Mouse (Mus musculus) thymus, postnatal 14 days (tissue): ENCODE results near the gene Nanos2.
A peak's percentile ranks its signal among the peaks of the same experiment; 100 is the strongest.

ENCODE experiments used
- DNase-seq: peaks from one replicate; pipeline ENCODE4 v3.0.0; 2021

Gene Nanos2

DNA sequence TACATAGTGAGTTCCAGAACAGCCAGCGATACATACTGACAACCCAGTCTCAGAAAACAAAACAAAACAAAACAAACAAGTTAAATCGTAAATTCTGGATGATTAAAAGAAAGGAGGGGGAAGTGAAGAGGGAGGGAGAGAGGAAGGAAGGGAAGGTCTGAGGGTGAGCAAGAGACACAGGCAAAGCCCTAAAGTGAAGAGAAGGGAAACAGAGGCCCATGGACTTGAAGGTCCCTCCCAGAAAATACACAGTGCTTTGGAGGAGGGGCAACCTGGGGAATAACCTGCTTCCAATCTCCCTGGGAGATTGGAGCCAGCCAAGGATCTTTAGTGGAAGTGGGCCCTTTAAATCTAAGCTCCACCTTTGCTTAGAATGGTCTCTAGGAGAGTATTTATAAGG lies at the start of gene Nanos2:
Nanos2 (plus strand) TSS at position 301 of the 400 bp plus-strand sequence.
- no peak for DNase-seq

DNA sequence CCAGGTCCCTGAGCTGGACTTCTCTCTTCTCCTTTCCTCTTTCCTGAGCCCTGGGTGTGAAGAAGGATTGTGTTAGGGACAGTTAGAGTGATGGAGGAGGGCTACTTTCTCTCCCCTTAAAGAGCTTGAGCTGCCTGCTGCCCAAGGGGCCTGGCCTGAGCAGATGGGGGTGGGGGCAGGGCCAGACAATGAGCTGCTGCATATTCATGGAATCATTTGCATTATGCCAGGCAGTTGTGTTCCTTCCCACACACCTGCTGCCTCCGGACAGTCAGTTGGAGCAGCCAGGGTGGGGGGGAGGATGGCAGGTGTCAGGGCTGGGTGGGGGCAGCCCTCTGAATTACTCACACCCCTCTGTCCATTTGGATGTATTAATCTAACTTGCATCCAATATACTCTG lies 44.8 kb upstream of the Nanos2 start:
- no peak for DNase-seq

GRCm38 (mm10) chr7:18942815-18943214 lies 44.4 kb upstream of the Nanos2 start:
- DNase-seq = no peak

DNA sequence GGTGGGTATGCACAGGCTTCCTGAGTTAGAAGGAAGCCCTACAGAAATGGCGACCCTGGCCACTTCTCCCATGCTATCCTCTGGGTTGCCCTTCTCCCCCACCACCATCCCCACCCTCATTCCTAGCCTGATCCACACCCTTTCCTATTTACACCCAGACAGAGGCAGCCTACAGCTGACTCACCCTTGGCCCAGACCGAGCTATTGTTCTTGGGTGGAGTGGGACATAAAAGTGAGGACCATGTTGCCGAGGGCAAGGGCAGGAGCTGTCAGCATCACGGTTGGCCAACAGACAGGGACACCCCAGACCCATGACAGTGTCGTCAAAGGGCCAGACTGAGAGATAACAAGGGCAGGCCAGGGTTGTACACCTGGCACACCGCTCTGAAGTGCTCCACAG lies 39.0 kb upstream of the Nanos2 start:
- no peak for DNase-seq

DNA sequence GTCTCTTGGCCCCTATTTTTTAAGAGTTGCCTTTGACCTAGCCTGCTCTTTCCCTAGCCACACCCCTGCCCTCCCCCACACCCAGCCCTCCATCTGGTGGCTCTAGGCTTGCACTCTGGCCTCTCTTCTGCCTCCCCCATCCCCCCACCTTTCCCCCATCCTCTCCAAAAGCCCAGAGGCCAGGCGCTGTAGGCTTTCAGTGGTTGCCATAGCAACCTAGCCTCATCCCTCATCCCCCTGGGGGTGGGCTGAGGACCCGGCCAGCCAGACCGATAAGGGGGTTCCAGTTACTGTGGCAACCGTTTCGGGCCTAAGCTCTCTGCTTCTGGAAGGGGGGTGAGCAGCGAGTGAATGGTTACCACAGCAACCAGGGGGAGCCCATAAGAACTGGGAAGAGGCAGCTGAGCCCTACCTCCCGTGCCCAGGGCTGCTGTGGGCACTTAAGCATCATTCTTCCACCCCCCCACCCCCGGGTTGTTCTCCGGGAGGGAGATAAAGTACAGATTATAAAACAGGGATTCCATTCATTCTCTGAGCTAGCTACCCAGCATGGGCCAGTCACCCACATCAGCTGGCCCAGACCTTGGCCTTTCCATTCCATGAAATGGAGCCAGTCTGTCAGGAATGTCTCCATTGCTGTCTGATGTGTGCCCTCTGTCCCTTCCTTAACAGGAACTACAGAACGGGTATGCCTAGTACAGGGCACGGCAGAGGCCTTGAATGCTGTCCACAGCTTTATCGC lies 37.2 kb upstream of the Nanos2 start:
- DNase-seq = no peak

DNA sequence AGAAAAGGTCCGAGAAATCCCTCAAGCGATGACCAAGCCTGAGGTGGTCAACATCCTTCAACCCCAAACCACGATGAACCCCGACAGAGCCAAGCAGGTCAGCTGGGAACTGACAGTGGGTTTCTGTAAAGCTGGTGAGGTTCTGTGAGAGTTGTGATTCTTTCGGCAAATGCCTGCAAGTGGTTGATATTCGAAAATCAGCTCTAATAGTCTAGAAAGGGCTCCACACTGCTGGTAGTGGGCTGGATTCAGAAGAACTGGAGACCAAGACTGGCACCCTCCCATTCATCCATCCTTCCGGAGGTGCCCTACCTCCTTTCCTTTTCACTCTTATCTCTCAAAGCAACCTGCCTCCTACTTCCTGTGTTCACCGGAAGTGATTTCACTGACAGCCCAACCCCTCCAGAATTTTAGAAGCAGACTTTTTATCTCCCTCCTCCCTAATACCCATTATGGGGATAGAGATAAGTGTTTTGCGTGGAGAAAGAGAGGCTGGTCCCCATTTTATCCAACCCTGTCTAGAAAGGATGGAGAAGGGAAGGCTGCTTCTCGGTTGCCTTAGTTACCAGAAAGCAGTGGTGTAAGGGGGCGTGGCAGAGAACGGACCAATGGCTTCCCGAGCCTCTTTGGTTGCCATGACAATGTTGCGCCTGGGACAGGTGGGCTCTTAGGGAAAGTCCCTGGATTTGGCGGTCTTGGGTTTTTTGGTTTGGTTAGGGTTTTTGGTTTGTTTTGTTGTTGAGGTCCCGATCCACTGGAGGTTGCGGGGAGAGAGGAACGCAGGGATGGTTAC lies 36.5 kb upstream of the Nanos2 start:
- no peak for DNase-seq

- peak; percentile 34 for DNase-seq
Measured at GRCm38 (mm10) chr7:18951397-18951796, 35.8 kb upstream of the Nanos2 start.

- peak; percentile 8 for DNase-seq
Measured at GRCm38 (mm10) chr7:18957569-18958383, 29.4 kb upstream of the Nanos2 start.

GRCm38 (mm10) chr7:18958384-18958766 lies 28.8 kb upstream of the Nanos2 start:
- no peak for DNase-seq

- no peak for DNase-seq
Measured at GRCm38 (mm10) chr7:18959446-18959845, 27.8 kb upstream of the Nanos2 start.

DNA sequence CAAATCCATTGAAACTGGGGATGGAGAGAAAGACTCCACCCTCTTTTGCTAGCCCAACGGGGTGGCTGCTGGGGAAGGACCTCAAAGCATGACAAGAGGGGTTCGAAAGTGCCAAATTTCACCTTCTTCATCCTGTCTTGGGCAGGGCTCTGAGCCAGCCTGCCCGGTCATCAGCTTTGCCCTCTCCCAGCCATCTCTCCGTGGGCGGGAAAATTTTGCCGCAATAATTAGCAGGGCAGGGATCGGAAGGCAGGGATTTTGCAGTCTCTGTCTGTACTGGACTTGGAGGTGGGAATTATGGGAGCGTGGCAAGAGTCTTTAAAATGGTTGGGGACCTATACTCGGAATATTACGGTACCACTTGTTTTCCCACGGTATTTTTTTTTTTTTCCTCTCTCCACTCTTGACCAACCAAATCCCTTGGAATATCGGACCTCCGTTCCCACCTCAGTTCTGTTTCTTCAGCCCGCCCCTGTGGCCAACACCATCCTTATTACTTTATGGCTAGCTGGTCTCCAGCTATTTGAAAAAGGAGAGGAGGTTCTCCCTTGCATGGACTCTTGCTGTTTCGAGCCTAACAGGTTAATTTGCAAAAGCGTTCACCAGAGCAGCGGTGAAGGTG lies 24.9 kb upstream of the Nanos2 start:
- no peak for DNase-seq

GRCm38 (mm10) chr7:18962795-18963194 lies 24.4 kb upstream of the Nanos2 start:
- no peak for DNase-seq

DNA sequence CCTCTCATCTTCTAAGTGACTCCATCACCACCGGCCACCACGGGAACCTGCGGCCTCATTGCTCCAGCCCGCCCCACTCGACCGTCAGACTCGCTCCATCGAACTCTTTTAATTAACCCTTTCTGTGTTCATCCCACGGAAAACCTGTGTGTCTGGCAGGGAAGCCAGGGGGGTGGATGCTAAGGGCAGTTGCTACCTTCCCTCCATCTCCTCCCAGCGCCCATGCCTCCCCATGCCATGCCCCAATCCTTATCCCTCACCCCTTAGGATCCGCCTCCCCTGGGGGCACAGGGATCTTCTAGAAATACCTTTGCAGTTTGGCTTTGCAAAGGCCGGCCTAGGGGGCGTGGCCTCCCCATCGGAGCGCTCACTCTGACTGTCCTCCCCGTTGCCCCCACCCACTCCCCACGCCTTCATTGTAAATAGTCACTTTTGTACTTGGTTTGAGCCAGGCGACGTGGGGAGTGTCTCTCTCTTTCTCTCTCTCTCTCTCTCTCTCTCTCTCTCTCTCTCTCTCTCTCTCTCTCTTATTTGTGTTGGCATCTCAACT lies 23.8 kb upstream of the Nanos2 start:
- no peak for DNase-seq

- DNase-seq = no peak
Measured at GRCm38 (mm10) chr7:18965312-18965711, 21.9 kb upstream of the Nanos2 start.

- no peak for DNase-seq
Measured at GRCm38 (mm10) chr7:18967603-18968002, 19.6 kb upstream of the Nanos2 start.

GRCm38 (mm10) chr7:18970956-18971355 lies 16.2 kb upstream of the Nanos2 start:
- no peak for DNase-seq

- DNase-seq = no peak
Measured at GRCm38 (mm10) chr7:18978381-18978780, 8.8 kb upstream of the Nanos2 start.

DNA sequence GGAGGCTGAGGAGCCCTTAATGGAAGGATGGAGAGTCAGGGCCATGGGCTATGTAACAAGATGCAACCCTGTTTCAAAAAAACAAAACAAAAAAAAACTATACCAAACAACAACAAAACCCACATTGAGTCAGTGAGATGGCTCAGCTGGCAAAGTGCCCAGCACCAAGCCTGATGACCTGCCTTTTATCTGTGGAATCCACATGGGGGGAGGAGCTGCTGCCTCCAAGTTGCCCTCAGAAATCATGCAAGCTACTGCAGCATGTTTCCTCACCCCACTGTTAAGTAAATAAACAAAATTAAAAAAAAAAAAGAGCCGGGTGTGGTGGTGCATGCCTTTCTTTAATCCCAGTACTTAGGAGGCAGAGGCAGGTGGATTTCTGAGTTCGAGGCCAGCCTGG lies 697 bp upstream of the Nanos2 start:
- no peak for DNase-seq

DNA sequence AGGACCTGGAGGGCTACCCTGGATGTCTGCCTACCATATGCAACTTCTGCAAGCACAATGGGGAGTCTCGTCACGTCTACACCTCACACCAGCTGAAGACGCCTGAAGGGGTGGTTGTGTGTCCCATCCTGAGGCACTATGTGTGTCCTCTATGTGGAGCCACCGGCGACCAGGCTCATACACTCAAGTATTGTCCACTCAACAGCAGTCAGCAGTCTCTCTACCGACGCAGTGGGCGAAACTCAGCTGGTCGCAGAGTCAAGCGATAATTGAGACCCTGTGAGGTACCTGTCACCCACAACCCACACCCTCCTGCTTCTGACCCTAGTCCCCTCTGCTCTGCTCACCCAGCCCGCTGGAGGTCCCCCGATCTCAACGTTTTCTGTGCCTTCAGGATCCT lies 547 bp downstream of the Nanos2 start:
- no peak for DNase-seq

DNA sequence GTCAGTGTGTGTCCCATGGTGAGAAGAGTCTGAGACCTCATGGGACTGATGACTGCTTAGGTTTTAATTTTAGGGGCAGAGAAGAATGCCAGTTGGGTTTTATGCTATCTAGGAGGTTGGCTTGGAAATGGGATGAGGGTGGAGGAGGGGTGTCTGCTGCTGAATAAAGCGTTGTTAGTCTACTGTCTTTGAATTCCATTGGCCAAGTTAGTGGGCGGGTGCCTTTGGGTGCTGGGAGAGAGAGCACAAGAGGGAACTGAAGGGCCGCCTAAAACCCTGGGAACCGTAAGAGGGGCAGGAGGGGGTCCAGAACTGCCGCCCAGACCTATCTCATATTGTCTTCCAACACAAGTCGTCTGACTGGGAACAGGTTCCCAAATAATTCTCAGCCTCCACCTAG lies 1.6 kb downstream of the Nanos2 start:
- DNase-seq = no peak

GRCm38 (mm10) chr7:18989995-18990394 lies 2.8 kb downstream of the Nanos2 start:
- no peak for DNase-seq

DNA sequence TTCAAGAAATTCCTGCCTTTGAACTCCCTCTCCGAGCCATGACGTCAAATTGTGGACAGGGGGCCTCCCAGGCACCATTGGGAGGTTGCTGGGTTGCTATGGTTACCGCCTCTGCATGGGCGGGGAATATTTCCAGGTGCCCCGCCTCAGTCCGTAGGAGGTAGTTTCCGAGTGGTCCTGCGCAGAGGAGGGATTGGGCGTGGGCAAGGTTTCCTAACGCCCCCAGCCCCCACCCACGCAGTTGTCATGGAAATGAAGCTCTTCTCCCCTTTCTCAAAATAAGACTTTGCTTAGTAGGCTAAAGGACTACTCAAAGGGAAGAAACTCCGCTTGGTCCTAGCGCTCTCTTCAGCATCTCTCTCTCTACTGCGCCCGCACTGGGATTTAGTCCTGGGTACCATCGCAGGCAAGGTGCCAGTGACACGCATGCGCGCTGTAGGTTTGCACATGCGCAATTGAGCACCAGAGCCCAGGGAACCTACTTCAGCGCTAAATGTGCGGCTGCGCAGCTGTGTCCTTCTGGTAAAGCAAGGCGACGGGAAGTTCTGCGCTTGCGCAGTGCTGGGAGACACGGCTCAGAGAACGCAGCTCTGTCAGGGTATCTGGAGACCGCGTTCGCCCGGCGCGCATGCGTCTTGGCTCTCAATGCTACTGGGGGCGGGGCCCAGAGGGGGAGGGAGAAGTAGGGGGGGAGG lies 3.5 kb downstream of the Nanos2 start, which contains the start of gene Mypop:
Mypop (plus strand) TSS at position 645 of the 695 bp plus-strand sequence.
- peak; percentile 99 for DNase-seq
